Mouse (Mus musculus) liver, embryonic 14.5 days (tissue): ENCODE results near the gene Drap1.

Source experiments
- CTCF ChIP-seq: IDR thresholded peaks from 2 replicates; pipeline ENCODE4 v1.5.1; 2016; ENCODE audit warnings: antibody characterized with exemption, low read depth, control low read depth
- EP300 ChIP-seq: IDR thresholded peaks from 2 replicates; pipeline ENCODE4 v1.6.1; 2016; ENCODE audit warnings: antibody characterized with exemption, low read depth

DNA sequence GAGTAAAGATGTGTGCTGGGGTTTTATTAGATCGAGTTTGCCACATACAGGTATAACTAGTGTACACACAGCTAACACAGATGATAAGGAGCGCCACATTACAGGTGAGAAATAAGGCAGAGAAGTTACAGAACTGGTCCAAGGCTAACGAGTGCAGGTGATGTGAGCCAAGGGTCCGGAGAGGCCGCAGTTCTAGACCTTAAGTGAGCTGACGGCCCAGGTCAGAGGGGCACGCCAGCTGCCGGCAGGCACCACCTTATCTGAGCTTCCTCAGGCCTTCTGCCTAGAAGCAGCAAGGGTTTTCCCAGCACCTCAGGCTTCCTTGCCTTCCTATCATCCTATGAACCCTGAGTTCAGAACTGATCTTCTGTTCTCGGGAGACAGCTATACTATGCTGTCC lies 5.1 kb downstream of the Drap1 start:
- TF ChIP-seq CTCF (no peak), EP300 (no peak)
